Mouse (Mus musculus) neural tube, embryonic 14.5 days (tissue): Measurements from ENCODE around the gene Olfr523. TPM values are rescaled to one million over a fixed set of nuclear protein-coding genes. Genes with fewer than 3 reads are reported as not detected.
"Not testable (repeated sequence)": the region's sequence is repeated elsewhere in the genome, so short reads cannot be mapped to it uniquely, and the experiment has no call there.

ENCODE experiments used
- ATAC-seq: fragments of 200-750 bp; cut with Nextera tagmentation; 2 replicates; pipeline ENCODE4 v1.8.0; 2017; ENCODE audit warnings: low read depth, mild to moderate bottlenecking, moderate TSS enrichment, moderate library complexity
- H3K27ac ChIP-seq: fragments of 300-500 bp; sonication (generic); 2 replicates; pipeline ENCODE4 v1.5.1; 2014; ENCODE audit warnings: low read depth, mild to moderate bottlenecking, control low read depth, low read length, moderate library complexity, mixed read lengths
- H3K27me3 ChIP-seq: fragments of 300-500 bp; sonication (generic); 2 replicates; pipeline ENCODE4 v1.6.1; 2014; ENCODE audit warnings: low read length; ENCODE audit not compliant: control insufficient read depth, insufficient read depth
- H3K36me3 ChIP-seq: fragments of 300-500 bp; sonication (generic); 2 replicates; pipeline ENCODE4 v1.6.1; 2014; ENCODE audit warnings: low read length, mixed read lengths; ENCODE audit not compliant: control insufficient read depth, insufficient read depth
- H3K4me1 ChIP-seq: fragments of 300-500 bp; sonication (generic); 2 replicates; pipeline ENCODE4 v1.6.1; 2014; ENCODE audit warnings: low read length; ENCODE audit not compliant: control insufficient read depth, insufficient read depth
- H3K4me2 ChIP-seq: fragments of 300-500 bp; sonication (generic); 2 replicates; pipeline ENCODE4 v1.6.1; 2014; ENCODE audit warnings: mild to moderate bottlenecking, low read depth, low read length, control low read depth
- H3K4me3 ChIP-seq: fragments of 300-500 bp; sonication (generic); 2 replicates; pipeline ENCODE4 v1.5.1; 2014; ENCODE audit warnings: low read depth, low read length, control low read depth, mixed read lengths
- H3K9ac ChIP-seq: fragments of 300-500 bp; sonication (generic); replicated peaks from 2 replicates; pipeline ENCODE4 v1.6.1; 2014; ENCODE audit warnings: low read depth, mild to moderate bottlenecking, control low read depth, low read length, mixed read lengths
- H3K9me3 ChIP-seq: fragments of 300-500 bp; sonication (generic); 2 replicates; pipeline ENCODE4 v1.6.1; 2016; ENCODE audit warnings: low read length; ENCODE audit not compliant: control insufficient read depth
- WGBS: fragments of 180-500 bp; shearing (Covaris S2); extraction: QIAGEN DNeasy Blood & Tissue Kit; methylation state at CpG from one replicate; pipeline ENCODE4 v1.1.7; 2014; 5-methylcytosine and 5-hydroxymethylcytosine counted together
- polyA plus RNA-seq: library from polyadenylated mRNA; unstranded; fragments of >200 nt; fragmentation: Nextera tagmentation; extraction: Ambion mirVana; gene quantifications from 2 replicates; pipeline ENCODE4 v1.2.1, GENCODE M21; 2014

Olfr523 gene
- not detected in 2 replicates for polyA plus RNA-seq

- Histone ChIP-seq H3K27me3 (no peaks in the 10 kb centered on the region), H3K9me3 (no peaks in the 10 kb centered on the region), H3K4me1 (no peaks in the 10 kb centered on the region), H3K9ac (no peak within 1 kb of the TSS), H3K36me3 (no peaks in the 10 kb centered on the region), H3K4me3 (no peak within 1 kb of the TSS), H3K4me2 (no peak within 1 kb of the TSS), H3K27ac (no peak within 1 kb of the TSS)
- whole genome bisulfite sequencing: 69% methylated on average over 1 of the region's 1 CpGs
- no peak for ATAC-seq
Measured at GRCm38 (mm10) chr7:140172936-140173335, at the start of gene Olfr523. Gene Olfr523 (plus strand): TSS chr7:140173217.

- Histone ChIP-seq H3K9me3 (no peaks in the 10 kb centered on the region), H3K4me2 (no peak overlapping the region), H3K27ac (no peak overlapping the region), H3K27me3 (no peaks in the 10 kb centered on the region), H3K4me3 (no peak overlapping the region), H3K9ac (no peak overlapping the region), H3K36me3 (no peaks in the 10 kb centered on the region), H3K4me1 (no peaks in the 10 kb centered on the region)
- ATAC-seq: no peak
- WGBS: 100% methylated on average over 1 of the region's 1 CpGs
Measured at GRCm38 (mm10) chr7:140124382-140124781, 48.6 kb upstream of the Olfr523 start.

DNA sequence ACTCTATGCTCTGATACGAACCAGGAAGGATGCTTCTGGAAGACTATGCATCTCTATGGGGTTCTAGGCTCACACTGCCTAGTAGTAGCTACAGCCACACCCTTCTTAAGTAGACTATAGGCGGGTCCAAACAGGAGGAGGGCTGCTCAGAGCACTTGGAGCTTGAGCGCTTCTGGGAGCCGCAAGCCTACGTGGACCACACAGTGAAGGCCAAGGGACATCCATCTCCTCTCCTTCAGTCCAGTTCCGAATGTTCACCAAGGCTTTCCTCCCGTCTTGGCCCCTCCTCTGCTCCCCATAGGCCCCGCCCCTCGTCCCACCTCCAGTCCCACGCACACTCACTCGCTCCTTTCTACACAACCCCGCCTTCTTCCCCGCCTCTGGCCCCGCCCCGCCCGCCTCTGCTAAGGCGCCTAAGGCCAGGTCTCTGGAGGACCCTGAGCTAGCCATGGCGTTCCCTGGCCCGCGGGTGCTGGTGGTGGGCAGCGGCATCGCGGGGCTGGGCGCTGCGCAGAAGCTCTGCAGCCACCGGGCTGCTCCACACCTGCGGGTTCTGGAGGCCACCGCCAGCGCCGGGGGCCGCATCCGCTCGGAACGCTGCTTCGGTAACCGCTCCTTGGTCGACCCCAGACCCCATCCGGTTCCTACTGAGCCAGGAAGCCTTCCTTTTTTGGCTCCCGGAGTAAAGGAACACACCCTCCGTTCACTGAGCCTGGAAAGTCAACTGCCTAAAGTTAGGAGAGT, 47.6 kb upstream of the Olfr523 start:
- Histone ChIP-seq H3K4me3 (peak overlapping the region; percentile 58), H3K4me2 (peak overlapping the region; percentile 60), H3K27me3 (no peaks in the 10 kb centered on the region), H3K36me3 (no peaks in the 10 kb centered on the region), H3K9ac (peak overlapping the region; percentile 65), H3K27ac (no peak overlapping the region), H3K4me1 (no peaks in the 10 kb centered on the region), H3K9me3 (no peaks in the 10 kb centered on the region)
- ATAC-seq: peak; percentile 96
- 1% methylated on average over 40 of the region's 40 CpGs for whole genome bisulfite sequencing

DNA sequence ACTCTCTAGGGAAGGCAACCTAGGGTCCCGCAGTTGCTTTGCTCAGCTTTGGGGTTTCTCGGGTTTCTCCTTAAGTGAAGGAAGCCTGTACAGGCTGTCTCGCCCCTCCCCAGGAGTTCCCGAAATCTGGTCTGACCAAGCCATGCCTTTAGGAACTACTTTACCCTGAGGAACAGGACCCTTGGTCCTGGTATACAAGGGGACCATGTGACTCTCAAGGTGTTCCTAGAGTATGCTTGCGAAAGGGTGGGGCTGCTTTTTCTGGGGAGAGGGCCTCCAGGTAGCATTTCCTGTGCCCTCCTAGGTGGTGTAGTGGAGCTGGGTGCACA, 47.0 kb upstream of the Olfr523 start:
- WGBS: 10% methylated on average over 5 of the region's 5 CpGs
- ATAC-seq: no peak
- peak overlapping the region; percentile 58 for H3K4me3 ChIP-seq
- no peak overlapping the region for H3K27ac ChIP-seq
- H3K4me2 ChIP-seq: peak overlapping the region; percentile 60
- no peaks in the 10 kb centered on the region for H3K36me3 ChIP-seq
- no peaks in the 10 kb centered on the region for H3K9me3 ChIP-seq
- peak overlapping the region; percentile 65 for H3K9ac ChIP-seq
- H3K27me3 ChIP-seq: no peaks in the 10 kb centered on the region
- H3K4me1 ChIP-seq: no peaks in the 10 kb centered on the region

- ATAC-seq: no peak
- H3K4me3 ChIP-seq: no peak overlapping the region
- no peaks in the 10 kb centered on the region for H3K27me3 ChIP-seq
- H3K27ac ChIP-seq: no peak overlapping the region
- 97% methylated on average over 3 of the region's 3 CpGs for WGBS
- H3K36me3 ChIP-seq: no peaks in the 10 kb centered on the region
- no peak overlapping the region for H3K9ac ChIP-seq
- H3K9me3 ChIP-seq: no peaks in the 10 kb centered on the region
- no peak overlapping the region for H3K4me2 ChIP-seq
- no peaks in the 10 kb centered on the region for H3K4me1 ChIP-seq
Measured at GRCm38 (mm10) chr7:140126934-140127333, 46.1 kb upstream of the Olfr523 start.

GRCm38 (mm10) chr7:140127911-140128310, 45.1 kb upstream of the Olfr523 start:
- Histone ChIP-seq H3K4me3 (no peak overlapping the region), H3K9me3 (no peaks in the 10 kb centered on the region)
- WGBS: 87% methylated on average over 2 of the region's 2 CpGs

DNA sequence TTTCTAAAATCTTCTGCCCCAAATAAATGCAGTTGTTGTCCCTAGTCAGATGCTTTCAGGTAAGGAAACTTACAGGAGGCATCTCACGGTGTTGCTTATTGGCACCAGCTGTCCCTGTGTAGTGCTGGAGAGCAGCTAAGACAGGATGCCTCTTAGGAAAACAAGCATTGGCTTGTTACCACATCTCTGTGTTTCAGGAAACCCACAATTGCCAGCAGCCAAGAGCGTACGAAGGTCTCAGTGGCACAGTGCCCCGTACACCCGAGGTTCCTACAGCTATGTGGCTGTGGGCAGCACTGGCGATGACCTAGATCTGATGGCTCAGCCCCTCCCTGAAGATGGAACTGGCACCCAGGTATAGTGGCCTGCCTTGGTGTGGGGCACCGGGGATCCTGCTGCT, 40.8 kb upstream of the Olfr523 start:
- not testable (repeated sequence) for H3K9ac ChIP-seq, H3K27me3 ChIP-seq, H3K4me2 ChIP-seq, ATAC-seq, H3K27ac ChIP-seq, H3K36me3 ChIP-seq, H3K4me1 ChIP-seq, H3K4me3 ChIP-seq, H3K9me3 ChIP-seq
- 87% methylated on average over 7 of the region's 7 CpGs for WGBS

More at GRCm38 (mm10) chr7:140127911-140128310, 45.1 kb upstream of the Olfr523 start:
- Histone ChIP-seq H3K27me3 (no peaks in the 10 kb centered on the region), H3K4me2 (no peak overlapping the region), H3K27ac (no peak overlapping the region), H3K4me1 (no peaks in the 10 kb centered on the region), H3K36me3 (no peaks in the 10 kb centered on the region), H3K9ac (no peak overlapping the region)
- no peak for ATAC-seq

GRCm38 (mm10) chr7:140134033-140134432, 39.0 kb upstream of the Olfr523 start:
- H3K27me3 ChIP-seq, H3K4me2 ChIP-seq, H3K36me3 ChIP-seq, H3K4me3 ChIP-seq, H3K9ac ChIP-seq, H3K27ac ChIP-seq, ATAC-seq, H3K9me3 ChIP-seq, H3K4me1 ChIP-seq: not testable (repeated sequence)
- WGBS: 97% methylated on average over 5 of the region's 7 CpGs

DNA sequence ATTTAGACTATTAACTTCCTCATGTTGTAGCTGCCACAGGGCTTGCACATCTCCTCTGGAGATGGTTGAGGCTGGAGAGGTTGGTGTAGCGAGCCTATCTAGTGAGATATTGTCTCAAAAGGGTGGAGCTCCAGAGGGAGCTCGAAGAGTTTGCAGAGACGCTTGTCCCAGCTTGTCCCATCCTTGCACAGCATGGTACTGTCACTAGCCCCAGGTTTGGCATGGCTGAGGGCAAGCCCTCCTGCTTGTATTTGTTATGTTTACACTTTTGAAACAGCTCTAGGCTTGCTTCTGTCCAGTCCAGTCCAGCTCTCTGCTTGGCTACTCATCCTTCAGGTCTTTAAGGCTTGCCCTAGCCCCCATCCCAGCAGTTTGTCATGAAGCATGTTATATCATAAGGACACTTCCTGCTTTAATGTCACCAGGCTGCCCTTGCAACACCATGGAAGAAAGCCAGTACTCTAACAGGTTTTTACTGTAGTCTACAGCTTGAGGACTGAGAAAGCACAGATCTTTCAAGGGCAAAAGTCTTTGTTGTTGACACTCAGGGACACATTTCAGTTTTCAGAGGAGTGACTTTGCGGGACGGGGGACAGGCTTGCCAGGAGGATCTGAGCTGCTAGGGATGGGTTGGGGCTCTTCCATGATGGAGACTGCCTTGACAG, 37.8 kb upstream of the Olfr523 start:
- H3K36me3 ChIP-seq: no peaks in the 10 kb centered on the region
- no peak for ATAC-seq
- WGBS: 91% methylated on average over 5 of the region's 5 CpGs
- no peak overlapping the region for H3K4me2 ChIP-seq
- no peak overlapping the region for H3K9ac ChIP-seq
- no peak overlapping the region for H3K27ac ChIP-seq
- H3K4me1 ChIP-seq: peaks cover 4% of the 10 kb centered on the region; the same call in 1 of the 2 replicates
- H3K4me3 ChIP-seq: no peak overlapping the region
- H3K9me3 ChIP-seq: no peaks in the 10 kb centered on the region
- H3K27me3 ChIP-seq: no peaks in the 10 kb centered on the region
